Mouse (Mus musculus): ENCODE measurements around the gene Appbp2. TPM values are rescaled to one million over a fixed set of nuclear protein-coding genes. Genes with fewer than 3 reads are reported as not detected.

Gene Appbp2
- polyA plus RNA-seq, 1 experiment from 2014 or later: 43.7 TPM

DNA sequence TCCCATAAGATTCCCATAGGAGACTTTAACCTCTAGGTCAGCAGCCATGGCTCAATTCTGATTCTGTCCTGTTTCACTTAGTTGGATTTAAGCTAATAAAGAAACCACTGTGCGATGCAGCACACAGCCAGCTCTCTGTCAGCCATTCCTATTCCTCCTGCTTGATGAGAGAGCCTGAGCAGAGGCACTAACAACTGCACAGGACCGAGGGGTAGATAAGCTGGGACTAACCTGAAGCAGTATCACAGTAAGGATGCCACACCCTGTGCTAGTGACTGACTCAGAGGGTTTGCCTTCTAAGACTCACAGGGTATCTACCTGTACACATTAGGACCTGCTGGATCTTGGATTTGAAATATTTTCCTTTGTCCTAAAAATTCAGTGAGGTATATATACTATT, 21.7 kb downstream of the Appbp2 start:
- Histone ChIP-seq H3K4me3 (no peak overlapping the region), H3K4me1 (no peaks in the 10 kb centered on the region), H3K36me3 (replicated peaks) (peaks cover 83% of the 10 kb centered on the region), H3K27me3 (ENCODE audit: poor library complexity, severe bottlenecking) (no peaks in the 10 kb centered on the region), H3K27ac (no peak overlapping the region), H3K9me3 (no peaks in the 10 kb centered on the region)
- DNase-seq (ENCODE audit: extremely low spot score, low spot score): no peak
- WGBS: 90% methylated on average over 2 of the region's 2 CpGs

DNA sequence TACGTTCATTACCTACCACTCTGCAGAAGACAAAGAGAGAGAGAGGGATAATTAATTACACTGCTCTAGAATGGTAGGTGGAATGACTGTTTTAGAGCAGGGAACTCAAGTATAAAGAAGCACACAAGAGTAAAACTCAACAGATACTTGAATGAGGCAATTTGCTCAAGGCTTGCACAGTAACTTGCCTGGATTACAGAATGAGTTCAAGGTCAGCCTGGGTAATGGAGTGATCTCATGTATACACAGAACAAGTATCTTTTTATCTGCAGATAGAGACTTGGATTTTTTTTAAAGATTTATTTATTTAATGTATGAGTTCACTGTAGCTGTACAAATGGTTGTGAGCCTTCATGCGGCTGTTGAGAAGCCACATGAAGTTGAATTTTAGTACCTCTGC, 23.8 kb downstream of the Appbp2 start:
- Histone ChIP-seq H3K36me3 (replicated peaks) (peaks cover 100% of the 10 kb centered on the region), H3K27ac (no peak overlapping the region), H3K27me3 (ENCODE audit: poor library complexity, severe bottlenecking) (no peaks in the 10 kb centered on the region), H3K4me1 (no peaks in the 10 kb centered on the region), H3K4me3 (no peak overlapping the region), H3K9me3 (no peaks in the 10 kb centered on the region)
- 96% methylated on average over 2 of the region's 2 CpGs for WGBS
- no peak for DNase-seq (ENCODE audit: extremely low spot score, low spot score)

DNA sequence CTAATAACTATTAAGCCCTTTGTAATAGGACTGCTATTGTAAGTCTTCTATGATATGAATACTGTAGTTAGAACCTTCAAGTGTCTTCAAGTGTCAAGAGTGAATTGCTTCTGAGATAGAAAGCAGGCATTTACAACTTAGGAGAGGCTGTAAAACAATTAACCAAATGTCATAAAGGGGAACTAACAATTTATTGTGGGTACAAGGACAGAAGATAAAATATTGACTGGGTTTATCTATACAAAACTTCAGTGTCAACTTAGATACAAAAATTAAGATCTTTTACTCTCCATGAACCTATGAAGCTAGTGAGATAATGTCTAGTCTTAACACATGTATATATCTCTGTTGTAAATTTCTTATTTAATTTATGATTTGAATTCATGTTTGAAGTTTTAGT, 28.7 kb downstream of the Appbp2 start:
- no peak for DNase-seq (ENCODE audit: extremely low spot score, low spot score)
- H3K27me3 ChIP-seq (ENCODE audit: poor library complexity, severe bottlenecking): no peaks in the 10 kb centered on the region
- peaks cover 98% of the 10 kb centered on the region for H3K36me3 ChIP-seq (replicated peaks)
- H3K4me3 ChIP-seq: no peak overlapping the region
- no peak overlapping the region for H3K27ac ChIP-seq
- no peaks in the 10 kb centered on the region for H3K9me3 ChIP-seq
- H3K4me1 ChIP-seq: no peaks in the 10 kb centered on the region

DNA sequence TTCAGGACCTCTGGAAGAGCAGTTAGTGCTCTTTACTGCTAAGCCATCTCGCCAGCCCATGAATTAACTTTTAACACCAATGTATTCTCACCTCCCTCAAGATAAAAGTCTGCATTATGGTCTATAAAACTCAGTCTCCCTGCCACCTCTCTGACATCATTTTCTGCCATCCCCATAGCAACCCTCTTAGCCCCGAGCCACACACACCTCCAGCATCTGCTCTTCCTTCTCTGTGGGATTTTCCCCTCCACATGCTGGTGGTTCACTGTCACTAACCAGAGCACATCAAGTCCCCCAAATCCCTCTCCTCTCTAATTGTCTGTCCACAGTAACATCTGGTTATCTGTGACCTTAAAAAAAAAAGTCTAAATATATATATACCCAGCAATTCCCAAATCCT, 36.0 kb downstream of the Appbp2 start:
- no peaks in the 10 kb centered on the region for H3K9me3 ChIP-seq
- H3K27me3 ChIP-seq (ENCODE audit: poor library complexity, severe bottlenecking): no peaks in the 10 kb centered on the region
- H3K36me3 ChIP-seq (replicated peaks): peaks cover 100% of the 10 kb centered on the region
- no peak overlapping the region for H3K27ac ChIP-seq
- DNase-seq (ENCODE audit: extremely low spot score, low spot score): no peak
- no peak overlapping the region for H3K4me3 ChIP-seq
- no peaks in the 10 kb centered on the region for H3K4me1 ChIP-seq
- 86% methylated on average over 2 of the region's 2 CpGs for WGBS

DNA sequence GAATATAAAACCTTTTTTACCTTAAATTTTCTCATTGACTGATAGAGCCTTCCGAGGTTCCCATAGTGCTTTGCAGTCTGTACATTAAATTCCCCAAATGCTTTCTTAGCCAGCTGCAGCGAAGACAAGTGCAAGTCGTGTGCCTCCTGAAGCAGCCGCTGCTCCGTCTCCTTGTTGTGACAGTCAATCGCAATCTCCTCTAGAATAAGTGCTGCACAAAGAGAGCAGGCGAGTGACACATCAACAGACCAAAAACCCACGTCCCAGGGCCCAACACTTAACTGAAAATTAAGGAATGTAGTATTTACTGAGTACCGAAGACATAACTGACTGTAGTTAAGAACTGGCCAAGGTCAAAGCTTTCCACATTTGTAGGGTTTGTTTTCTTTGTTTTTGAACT, 38.9 kb downstream of the Appbp2 start:
- no peaks in the 10 kb centered on the region for H3K27me3 ChIP-seq (ENCODE audit: poor library complexity, severe bottlenecking)
- WGBS: 96% methylated on average over 9 of the region's 9 CpGs
- no peak overlapping the region for H3K4me3 ChIP-seq
- no peaks in the 10 kb centered on the region for H3K9me3 ChIP-seq
- H3K27ac ChIP-seq: no peak overlapping the region
- no peak for DNase-seq (ENCODE audit: extremely low spot score, low spot score)
- H3K4me1 ChIP-seq: no peaks in the 10 kb centered on the region
- H3K36me3 ChIP-seq (replicated peaks): peaks cover 99% of the 10 kb centered on the region

DNA sequence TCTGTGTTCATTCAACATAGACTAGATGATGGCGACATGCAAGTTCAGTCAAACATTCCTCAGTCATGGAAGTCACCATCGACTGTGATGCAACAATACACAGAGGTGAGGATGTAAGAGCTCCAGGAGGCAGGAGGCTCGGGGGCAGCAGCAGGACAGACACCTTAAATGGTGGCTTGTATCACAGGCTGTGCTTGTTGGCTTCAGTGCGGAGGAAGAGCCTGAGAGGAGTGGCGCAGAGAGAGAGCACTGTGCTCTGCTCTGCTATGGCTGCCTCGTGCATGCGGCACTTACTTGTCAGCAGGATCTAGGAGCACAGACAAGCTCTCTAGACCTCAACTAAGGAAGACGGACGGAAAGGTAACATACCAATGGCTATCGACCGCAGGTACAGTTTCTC, 40.7 kb downstream of the Appbp2 start:
- no peak overlapping the region for H3K27ac ChIP-seq
- WGBS: 93% methylated on average over 11 of the region's 11 CpGs
- no peaks in the 10 kb centered on the region for H3K9me3 ChIP-seq
- no peaks in the 10 kb centered on the region for H3K4me1 ChIP-seq
- no peaks in the 10 kb centered on the region for H3K27me3 ChIP-seq (ENCODE audit: poor library complexity, severe bottlenecking)
- H3K4me3 ChIP-seq: no peak overlapping the region
- DNase-seq (ENCODE audit: extremely low spot score, low spot score): no peak
- H3K36me3 ChIP-seq (replicated peaks): peaks cover 99% of the 10 kb centered on the region

DNA sequence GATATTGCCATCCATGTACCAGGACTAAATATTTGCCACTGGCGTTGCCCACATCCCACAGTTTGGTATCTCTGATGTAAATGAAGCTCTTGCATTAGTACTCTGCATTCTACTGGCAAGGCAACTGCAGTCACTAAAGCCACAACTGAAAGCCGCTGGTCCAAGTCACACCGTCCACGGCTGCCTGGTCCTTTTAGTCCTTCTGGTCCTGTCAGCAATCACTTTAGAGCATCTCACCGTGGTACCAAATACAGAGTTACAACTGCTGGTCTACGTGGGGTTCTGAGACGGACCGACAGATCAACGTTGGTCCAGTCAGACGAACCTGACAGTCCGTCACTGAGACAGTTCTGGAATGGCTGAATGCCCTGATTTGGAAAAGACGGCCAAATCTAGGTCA, 44.2 kb downstream of the Appbp2 start:
- H3K4me3 ChIP-seq: no peak overlapping the region
- 95% methylated on average over 12 of the region's 12 CpGs for WGBS

DNA sequence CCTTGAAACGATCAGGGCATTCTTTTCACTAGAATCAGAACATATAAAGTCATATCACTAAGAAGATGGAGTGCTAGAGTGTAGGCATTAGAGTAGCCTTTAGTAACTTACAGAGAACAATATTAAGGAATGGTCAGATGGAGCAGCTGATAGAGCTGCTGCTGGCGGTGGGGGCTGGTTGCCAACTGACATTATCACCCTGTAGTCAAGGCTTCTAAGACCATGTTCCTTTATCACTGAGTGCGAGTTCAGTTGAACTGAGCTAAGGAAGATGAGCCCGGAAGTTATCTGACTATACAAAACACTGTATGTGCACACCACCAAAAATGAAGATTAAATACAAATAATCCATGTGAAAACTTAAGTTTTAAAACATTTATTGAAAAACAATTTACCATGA, 45.8 kb downstream of the Appbp2 start:
- no peak overlapping the region for H3K4me3 ChIP-seq
- H3K4me1 ChIP-seq: no peaks in the 10 kb centered on the region
- WGBS: 97% methylated on average over 4 of the region's 4 CpGs
- no peak for DNase-seq (ENCODE audit: extremely low spot score, low spot score)
- H3K9me3 ChIP-seq: no peaks in the 10 kb centered on the region
- H3K27ac ChIP-seq: no peak overlapping the region
- no peaks in the 10 kb centered on the region for H3K27me3 ChIP-seq (ENCODE audit: poor library complexity, severe bottlenecking)
- H3K36me3 ChIP-seq (replicated peaks): peaks cover 59% of the 10 kb centered on the region

More for the DNA sequence above, 44.2 kb downstream of the Appbp2 start:
- Histone ChIP-seq H3K27ac (no peak overlapping the region), H3K4me1 (no peaks in the 10 kb centered on the region), H3K36me3 (replicated peaks) (peaks cover 75% of the 10 kb centered on the region), H3K9me3 (no peaks in the 10 kb centered on the region), H3K27me3 (ENCODE audit: poor library complexity, severe bottlenecking) (no peaks in the 10 kb centered on the region)
- no peak for DNase-seq (ENCODE audit: extremely low spot score, low spot score)

DNA sequence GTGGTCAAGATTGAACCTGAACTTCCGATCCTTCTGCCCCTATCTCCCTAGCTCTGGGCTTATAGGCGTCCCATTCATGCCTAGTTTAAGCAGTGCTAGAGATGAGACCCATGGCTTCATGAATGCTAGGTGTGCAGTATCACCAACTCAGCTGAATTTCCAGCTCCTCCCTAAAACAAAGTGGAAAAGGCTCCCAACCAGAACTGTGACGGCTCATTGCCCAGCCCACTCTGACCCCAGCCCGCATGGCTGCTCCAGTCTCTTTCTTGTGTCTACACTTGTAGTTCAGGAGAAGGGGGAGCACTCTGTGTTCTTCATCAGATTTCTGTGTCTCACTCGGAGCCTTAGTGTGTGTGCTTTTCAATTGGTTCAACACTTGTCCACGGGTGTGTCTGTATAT, 50.1 kb downstream of the Appbp2 start:
- no peaks in the 10 kb centered on the region for H3K9me3 ChIP-seq
- no peaks in the 10 kb centered on the region for H3K27me3 ChIP-seq (ENCODE audit: poor library complexity, severe bottlenecking)
- WGBS: 90% methylated on average over 6 of the region's 6 CpGs

DNA sequence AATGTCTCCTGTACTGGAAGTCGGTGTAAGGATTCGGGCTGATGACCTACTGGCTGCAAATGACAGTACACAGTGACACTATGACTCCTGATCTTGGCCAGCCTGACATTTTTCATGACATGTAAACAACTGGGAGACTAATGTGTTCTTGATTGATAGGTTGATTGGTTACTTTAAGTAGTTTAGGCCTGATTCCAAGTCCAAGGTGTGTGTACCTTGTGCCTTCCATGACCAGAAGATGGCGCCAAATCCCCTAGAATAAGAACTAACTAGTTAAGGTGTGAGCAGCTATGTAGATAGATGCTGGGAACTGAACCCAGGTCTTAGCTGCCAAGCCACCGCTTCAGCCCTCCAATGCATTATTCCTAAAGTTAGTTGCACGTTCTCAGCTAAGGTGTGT, 50.8 kb downstream of the Appbp2 start:
- Histone ChIP-seq H3K4me1 (peaks cover 13% of the 10 kb centered on the region), H3K36me3 (replicated peaks) (peaks cover 9% of the 10 kb centered on the region), H3K27ac (no peak overlapping the region), H3K4me3 (no peak overlapping the region), H3K27me3 (ENCODE audit: poor library complexity, severe bottlenecking) (no peaks in the 10 kb centered on the region), H3K9me3 (no peaks in the 10 kb centered on the region)
- 67% methylated on average over 5 of the region's 5 CpGs for WGBS
- DNase-seq (ENCODE audit: extremely low spot score, low spot score): peak; percentile 42

More for the DNA sequence above, 50.1 kb downstream of the Appbp2 start:
- peaks cover 17% of the 10 kb centered on the region for H3K36me3 ChIP-seq (replicated peaks)
- no peak overlapping the region for H3K4me3 ChIP-seq
- H3K27ac ChIP-seq: no peak overlapping the region
- no peak for DNase-seq (ENCODE audit: extremely low spot score, low spot score)
- H3K4me1 ChIP-seq: peaks cover 13% of the 10 kb centered on the region

DNA sequence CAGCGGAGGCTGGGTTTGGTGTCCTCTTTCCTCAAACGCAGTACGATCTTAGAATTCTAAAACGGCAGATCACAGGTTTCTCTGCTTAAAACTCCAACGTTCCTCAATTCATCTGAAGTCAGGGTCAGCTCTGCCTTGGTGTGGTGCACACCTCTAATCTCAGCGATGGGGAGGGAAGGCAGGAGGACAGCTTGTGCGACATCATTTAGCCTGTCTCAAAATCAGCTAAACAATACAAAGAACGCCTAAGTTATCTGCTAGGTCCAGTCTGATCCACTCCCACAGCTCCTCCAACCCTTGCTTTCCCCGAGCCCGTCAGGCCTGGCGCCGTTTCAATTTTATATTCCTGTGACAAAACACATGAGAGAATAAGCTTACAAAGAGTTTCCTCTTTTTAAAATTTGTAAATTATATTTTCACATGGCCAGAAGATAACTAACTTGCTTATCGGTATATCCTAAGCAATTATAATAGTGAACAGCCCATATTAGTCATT, 51.6 kb downstream of the Appbp2 start:
- H3K4me3 ChIP-seq: peak overlapping the region; percentile 49
- no peaks in the 10 kb centered on the region for H3K9me3 ChIP-seq
- peaks cover 2% of the 10 kb centered on the region for H3K36me3 ChIP-seq (replicated peaks)
- H3K27me3 ChIP-seq (ENCODE audit: poor library complexity, severe bottlenecking): no peaks in the 10 kb centered on the region
- peak overlapping the region; percentile 80 for H3K27ac ChIP-seq
- 31% methylated on average over 13 of the region's 13 CpGs for whole genome bisulfite sequencing
- no peak for DNase-seq (ENCODE audit: extremely low spot score, low spot score)
- peaks cover 13% of the 10 kb centered on the region for H3K4me1 ChIP-seq

DNA sequence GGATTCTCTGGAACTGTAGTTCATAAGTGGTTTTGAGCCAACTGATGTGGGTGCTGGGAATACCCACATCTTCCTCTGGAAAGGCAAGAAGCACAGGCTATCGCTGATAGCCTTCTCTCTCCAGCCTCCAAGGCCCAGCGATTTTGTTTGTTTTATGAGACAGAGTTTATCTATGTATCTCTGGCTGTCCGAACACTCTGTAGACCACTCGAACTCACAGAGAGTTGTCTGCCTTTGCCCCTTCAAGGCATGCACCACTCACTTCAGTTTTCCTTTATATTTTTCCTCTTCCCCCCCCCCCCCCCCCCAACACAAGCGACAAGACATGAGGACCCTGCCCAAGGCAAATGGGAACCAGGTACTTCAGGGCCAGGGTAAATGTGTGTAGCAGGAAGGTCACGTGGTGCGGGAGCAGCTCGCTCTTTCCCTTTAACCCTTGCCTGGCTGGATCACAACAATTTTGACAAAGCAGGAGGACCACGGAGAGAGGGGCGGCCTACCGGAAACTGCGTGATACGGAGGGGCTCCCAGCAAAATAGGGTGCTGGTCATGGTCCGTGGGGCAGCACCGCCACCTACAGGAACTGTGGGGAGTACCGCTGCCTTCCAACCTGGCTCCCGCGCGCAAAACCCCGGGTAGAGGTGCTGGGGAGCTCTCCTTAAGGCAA, 52.2 kb downstream of the Appbp2 start:
- Histone ChIP-seq H3K27ac (peak overlapping the region; percentile 80), H3K4me3 (peak overlapping the region; percentile 49), H3K9me3 (no peaks in the 10 kb centered on the region), H3K4me1 (peaks cover 13% of the 10 kb centered on the region), H3K36me3 (replicated peaks) (no peaks in the 10 kb centered on the region), H3K27me3 (ENCODE audit: poor library complexity, severe bottlenecking) (no peaks in the 10 kb centered on the region)
- whole genome bisulfite sequencing: 4% methylated on average over 20 of the region's 20 CpGs
- DNase-seq (ENCODE audit: extremely low spot score, low spot score): peak; percentile 86

DNA sequence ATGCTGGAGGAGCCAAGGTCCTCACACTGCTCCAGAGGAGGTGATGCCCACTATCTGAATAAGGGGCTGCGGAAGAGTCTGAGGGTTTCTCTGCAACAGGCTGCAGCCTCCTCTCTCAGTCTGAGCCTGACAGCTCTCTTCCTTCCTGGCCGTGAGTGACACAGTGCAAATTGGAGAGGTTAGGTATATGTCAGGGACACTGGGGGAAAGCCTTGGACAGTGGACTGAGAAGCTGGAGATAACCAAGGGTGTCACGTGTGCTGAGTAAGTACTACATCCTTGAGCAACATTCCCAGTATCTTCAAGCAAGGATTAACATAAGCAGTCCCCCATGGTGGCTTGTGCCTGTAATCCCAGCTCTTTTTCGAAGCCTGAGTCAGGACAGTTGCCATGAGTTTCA, 56.5 kb downstream of the Appbp2 start:
- DNase-seq (ENCODE audit: extremely low spot score, low spot score): no peak
- Histone ChIP-seq H3K27me3 (ENCODE audit: poor library complexity, severe bottlenecking) (no peaks in the 10 kb centered on the region), H3K27ac (no peak overlapping the region), H3K4me1 (peaks cover 13% of the 10 kb centered on the region), H3K9me3 (no peaks in the 10 kb centered on the region), H3K36me3 (replicated peaks) (no peaks in the 10 kb centered on the region), H3K4me3 (no peak overlapping the region)
- 92% methylated on average over 4 of the region's 4 CpGs for WGBS

DNA sequence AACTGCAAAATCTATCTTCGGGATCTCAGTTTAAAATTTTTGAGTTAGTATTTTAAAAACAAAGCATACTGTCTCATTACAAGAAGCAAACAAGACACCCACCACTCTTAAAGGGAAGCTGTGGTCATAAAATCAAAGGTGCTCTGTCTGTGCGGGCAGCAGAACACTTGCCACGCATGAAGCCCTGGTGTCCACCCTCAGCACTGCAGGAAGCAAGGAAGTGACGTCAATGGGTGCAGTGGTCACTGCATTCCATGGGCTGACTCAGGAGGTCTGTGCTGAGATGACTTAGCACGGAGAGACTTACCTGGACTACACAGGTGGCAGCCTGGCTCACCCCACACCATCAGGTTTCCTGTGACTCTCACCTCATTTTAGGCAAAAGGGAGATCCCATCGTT, 57.2 kb downstream of the Appbp2 start:
- H3K36me3 ChIP-seq (replicated peaks): no peaks in the 10 kb centered on the region
- H3K9me3 ChIP-seq: no peaks in the 10 kb centered on the region
- DNase-seq (ENCODE audit: extremely low spot score, low spot score): no peak
- H3K4me1 ChIP-seq: peaks cover 6% of the 10 kb centered on the region
- H3K27ac ChIP-seq: no peak overlapping the region
- H3K4me3 ChIP-seq: no peak overlapping the region
- 93% methylated on average over 6 of the region's 6 CpGs for WGBS
- H3K27me3 ChIP-seq (ENCODE audit: poor library complexity, severe bottlenecking): 0 out of 2 replicates have a peak, but pooled peaks cover 2% of the 10 kb centered on the region
